Mouse (Mus musculus) common myeloid progenitor, adult 5-6 weeks (primary cell): Measurements from ENCODE around the gene Slc22a4. TPM values are rescaled to one million over a fixed set of nuclear protein-coding genes. Genes with fewer than 3 reads are reported as not detected.
A peak's percentile ranks its signal among the peaks of the same experiment; 100 is the strongest.
"Not testable (repeated sequence)": the region's sequence is repeated elsewhere in the genome, so short reads cannot be mapped to it uniquely, and the experiment has no call there.

Source experiments
- ATAC-seq: replicated peaks from 2 replicates; pipeline ENCODE4 v1.8.0; 2016; ENCODE audit warnings: low read depth, mild to moderate bottlenecking, moderate TSS enrichment, inconsistent platforms; ENCODE audit not compliant: poor library complexity, severe bottlenecking
- total RNA-seq: library from RNA; stranded (forward); fragments of 200-1000, 187-1606 nt; gene quantifications from 2 replicates; pipeline ENCODE4 v1.2.3, GENCODE M21; 2017

The Slc22a4 gene
- total RNA-seq, 1 experiment from 2014 or later: 6.5 TPM

DNA sequence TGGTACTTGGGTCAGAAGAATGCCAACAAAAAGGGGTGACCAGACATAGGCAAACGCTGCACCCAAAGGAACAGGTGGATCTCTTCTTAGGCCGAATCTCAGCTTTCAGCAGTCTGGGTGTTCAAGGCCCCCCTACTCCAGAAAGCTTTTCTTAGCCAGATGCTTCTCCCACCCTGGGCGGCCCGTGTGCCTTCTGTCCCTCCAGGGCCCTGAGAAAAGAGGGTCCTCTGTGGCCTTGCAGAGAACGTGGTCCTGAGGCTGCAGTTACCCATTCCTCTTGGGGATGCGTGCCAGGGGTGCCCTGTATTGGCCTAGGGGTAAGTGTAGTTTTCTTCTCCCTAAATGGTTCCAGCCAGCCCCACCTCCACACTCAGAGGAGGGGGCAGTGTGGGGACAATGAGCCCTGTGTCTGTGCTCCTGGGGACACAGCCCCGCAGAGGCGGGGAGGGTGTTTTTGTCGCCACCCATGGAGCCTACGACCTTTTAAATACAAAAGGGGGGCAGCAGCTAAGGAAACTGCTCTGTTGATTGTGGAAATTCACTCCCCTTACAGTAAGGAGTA lies 30.2 kb upstream of the Slc22a4 start:
- ATAC-seq: no peak

DNA sequence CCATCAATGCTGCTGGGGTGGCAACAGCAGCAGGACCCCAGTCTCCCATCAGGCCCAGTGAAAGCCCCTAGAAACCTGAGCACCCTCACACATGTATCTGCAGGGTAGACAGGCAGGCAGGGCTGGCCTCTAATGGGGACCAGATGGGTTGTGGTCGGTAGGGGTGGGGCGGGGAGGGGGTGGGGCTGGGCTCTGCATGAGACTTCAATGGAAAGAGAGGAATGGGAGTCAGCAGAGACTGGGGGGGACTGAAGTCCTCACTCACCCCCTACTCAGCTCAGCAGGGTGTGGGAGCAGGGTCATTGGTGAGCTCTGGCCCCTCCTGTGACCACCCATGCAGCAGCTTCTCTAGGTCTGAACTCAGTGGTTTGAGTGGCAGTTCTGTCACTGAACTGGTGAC lies 29.5 kb upstream of the Slc22a4 start:
- ATAC-seq: no peak

DNA sequence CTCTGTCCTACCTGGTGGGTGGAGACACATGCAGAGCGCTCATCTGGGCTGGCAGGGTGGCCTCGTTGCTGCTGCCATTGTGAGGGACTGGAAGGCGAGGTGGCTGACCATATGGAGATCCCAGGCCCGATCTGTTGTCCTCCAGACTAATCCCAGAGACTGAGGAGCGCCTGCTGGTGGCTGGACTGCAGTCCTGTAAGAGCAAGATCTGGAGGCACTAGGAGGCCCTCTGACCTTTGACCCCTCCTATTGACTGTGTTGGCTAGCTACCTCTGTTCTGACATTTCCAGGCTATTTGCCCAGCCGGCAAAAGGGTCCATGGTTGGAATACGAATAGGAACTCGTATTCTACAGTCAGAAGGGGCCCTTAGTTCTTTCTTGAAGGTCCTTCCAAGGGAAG lies 28.2 kb upstream of the Slc22a4 start:
- no peak for ATAC-seq

DNA sequence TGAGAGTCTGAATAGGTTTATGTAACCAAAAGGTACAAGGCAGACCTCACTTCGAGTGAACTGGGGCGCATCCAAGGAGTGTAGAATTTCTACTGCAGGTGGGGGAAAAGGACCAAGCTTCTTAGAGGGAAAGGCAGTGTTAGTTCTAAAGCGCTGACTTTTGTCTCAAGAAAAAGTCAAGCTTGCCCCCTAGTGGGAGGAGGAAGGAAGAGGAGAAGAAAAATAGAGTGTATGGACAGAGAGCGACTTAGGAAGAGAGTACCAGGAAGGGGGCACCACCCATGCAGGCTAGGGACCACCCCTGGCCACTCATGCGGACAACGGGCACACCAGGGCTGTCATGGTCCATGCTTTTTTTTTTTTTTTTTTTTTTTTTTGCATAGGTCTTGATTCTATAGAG lies 26.4 kb upstream of the Slc22a4 start:
- peak; percentile 74 for ATAC-seq

DNA sequence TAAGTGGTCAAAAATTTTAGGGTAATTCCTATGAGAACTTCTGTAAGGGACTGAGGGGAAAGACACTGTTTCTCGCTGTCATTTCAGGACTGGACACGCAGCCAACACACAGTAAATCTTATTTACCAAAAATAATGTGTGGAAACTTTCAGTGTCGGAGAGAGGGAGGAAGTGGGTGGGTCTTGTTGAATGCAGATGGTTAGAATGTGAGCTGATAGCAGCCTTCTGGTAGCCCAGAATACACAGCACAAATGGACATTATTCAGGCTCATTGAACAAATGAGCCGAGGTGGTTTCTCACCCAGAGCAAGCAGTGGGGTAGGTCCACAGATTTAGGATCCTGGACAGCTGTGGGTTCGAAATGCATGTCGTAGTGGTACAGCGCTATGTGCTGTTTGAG lies 25.2 kb upstream of the Slc22a4 start:
- ATAC-seq: peak; percentile 79

DNA sequence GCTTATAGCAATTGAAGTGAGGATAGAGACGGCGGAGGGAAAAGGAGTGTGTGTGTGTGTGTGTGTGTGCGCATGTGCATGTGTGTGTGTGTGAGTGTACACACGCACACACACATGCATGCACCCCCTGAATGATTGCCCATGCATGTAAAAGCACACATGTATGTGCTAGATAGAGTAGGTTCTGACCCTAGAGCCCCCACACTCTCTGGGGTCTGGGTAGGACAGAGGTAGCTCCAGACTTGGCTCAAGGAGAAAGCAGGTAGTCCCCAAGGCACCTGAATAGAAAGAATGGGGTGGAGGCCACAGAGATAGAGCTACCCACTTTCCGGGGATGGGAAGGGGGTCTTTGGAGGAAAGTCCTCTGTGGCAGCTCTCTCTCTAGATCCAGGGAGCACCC lies 24.2 kb upstream of the Slc22a4 start:
- ATAC-seq: no peak

DNA sequence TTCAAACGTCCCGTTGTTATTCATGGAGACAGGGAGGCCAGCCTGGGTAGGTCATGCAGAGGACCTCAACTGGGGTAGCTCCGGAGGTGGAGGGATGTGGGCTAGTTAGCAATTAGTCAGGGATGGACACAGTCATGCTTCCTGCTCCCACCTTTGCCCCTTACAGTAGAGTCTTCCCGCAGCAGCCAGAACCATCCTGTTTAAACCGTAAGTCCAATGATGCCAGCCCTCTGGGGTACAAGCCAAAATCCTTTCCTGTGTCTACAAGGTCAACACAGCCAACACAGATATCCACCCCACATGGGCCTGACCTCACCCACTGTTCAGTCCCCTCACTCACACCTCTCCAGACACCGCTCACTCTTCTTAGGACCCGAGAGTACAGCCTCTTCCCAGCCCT lies 23.3 kb upstream of the Slc22a4 start:
- ATAC-seq: no peak

DNA sequence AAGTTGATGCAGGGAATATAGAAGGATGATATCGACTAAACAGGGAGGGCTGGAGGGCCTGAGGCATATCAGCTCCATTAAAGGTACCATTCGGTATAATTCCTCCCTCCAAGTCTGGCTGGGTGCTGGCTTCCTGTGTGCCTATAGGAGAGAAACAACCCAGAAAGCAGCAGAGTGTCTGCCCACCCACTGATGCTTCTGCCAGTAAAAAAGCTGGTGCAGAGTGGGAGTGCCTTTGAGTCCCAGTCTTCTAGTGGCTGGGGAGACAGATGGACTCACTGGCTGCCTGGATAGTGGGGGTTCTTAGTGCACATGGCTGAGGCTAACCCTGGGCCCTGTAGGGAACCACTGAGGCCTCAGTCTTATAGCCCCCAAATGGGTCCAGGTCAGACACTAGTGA lies 22.3 kb upstream of the Slc22a4 start:
- ATAC-seq: no peak

DNA sequence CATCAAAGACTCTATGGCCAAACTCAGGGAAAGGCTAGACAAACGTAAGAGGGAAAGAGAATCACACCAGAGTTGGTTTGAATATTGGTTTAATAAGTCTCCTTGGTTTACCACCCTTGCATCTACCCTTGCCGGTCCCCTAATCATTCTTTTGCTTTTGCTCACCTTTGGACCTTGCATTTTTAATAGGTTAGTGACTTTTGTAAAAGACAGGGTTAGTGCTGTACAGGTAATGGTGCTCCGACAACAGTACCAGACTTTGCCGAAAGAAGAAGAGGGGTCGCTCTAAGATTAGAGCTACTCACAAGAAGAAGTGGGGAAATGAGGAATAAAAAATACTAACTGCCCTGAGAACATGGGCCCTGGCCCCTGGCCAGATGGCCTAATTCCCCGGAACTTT lies 12.8 kb upstream of the Slc22a4 start:
- ATAC-seq: no peak

DNA sequence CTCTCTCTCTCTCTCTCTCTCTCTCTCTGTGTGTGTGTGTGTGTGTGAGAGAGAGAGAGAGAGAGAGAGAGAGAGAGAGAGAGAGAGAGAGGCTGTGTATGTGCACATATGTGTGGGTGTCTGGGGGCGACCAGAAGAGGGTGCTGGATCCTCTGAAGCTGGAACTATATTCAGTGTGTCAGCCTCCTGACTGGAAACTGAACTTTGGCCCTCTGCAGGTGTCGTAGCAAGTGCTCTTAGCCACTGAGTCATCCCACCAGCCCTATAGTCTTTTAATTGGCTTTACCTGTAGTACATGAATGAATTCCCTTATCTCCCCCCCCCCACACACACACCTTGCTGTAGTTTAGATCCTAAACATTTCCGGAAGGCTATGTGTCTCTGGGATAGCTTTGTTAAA lies 5.0 kb upstream of the Slc22a4 start:
- ATAC-seq: not testable (repeated sequence)

DNA sequence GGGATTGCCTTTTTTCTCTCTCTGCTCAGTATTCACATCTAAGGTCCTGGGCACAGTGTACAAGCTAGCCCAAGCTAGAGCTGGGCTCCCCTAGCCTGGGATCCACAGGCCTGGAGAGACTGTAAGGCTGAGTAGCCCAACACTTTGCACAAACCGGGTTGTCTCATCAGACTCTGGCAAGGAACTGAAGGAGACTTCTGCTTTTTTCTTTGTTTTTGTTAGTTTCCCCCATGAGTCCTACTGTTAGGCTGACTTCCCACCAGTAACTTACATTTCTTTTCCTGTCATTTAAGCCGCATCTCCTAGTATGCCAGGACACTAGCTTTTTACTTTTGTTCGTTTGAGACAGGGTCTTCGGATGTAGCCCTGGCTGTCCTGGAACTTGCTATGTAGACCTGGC lies 1.1 kb upstream of the Slc22a4 start:
- ATAC-seq: 0 out of 2 replicates have a peak, but pooled peaks have one; percentile 17

DNA sequence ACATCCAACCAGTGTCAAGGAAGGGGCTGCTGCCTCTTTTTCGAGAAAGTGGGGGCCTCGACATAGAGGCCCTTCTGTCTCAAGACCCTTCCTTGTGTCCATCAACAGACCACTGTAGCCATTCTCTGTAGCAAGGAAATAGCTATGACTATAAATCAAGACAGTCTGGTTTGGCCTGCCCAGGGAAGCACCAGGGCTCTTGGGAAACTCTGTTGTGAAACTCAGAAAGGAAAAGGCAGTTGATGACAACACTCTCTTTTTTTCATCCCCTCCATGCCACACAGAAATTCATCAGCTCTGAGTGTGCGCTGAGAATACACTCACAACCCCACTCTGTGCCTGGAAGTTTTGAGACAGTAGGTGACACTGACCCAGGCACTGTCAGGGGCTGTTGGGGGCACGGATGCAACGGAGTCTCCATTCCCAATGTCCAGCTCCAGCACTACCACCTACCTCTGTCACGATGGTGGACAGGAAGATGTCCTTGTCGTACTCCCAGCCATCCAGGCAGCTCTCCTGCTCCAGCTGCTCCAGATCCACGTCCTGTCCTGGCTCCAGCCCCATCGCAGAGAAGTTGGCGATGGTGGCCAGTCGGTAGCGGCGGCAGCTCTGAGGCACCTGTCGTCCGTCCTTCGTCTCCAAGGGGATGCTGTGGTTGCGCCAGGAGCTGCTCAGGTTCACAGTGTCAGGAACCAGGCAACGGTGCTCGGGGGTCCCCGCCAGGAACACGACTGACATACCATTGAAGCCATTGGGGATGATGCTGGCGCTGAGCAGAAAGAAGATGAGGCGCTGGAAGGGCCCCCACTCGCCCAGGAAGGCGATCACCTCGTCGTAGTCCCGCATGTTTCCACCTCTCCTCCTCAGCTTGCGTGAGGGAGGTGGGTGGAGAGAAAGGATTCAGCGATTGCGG lies 503 bp downstream of the Slc22a4 start:
- ATAC-seq: peak; percentile 23

DNA sequence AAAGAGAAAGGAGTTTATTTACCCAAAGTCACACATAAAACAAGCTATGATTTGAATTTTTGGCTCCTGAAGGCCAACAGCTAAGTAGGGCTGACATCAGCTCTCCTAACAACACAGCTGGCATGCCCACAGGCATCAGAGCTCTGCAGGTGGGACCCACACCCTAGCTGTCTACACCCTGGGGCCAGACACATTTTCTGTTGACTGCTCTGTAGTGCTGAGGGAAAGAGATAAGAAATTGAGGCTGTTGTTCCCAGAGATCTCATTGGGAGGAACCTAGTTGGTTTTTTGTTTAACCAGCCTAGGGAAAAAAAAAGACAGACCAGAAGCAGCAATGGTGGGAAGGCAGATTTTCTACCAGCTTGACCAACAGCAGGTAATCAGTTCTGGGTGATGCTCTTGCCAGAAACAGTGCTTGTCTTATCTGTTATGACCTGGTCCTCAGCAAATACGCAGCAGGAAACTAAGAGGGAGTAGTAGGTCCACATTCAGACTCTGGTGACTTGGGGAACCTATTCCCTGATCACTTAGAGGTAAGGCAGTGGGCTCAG lies 1.3 kb downstream of the Slc22a4 start:
- peak; percentile 36 for ATAC-seq

DNA sequence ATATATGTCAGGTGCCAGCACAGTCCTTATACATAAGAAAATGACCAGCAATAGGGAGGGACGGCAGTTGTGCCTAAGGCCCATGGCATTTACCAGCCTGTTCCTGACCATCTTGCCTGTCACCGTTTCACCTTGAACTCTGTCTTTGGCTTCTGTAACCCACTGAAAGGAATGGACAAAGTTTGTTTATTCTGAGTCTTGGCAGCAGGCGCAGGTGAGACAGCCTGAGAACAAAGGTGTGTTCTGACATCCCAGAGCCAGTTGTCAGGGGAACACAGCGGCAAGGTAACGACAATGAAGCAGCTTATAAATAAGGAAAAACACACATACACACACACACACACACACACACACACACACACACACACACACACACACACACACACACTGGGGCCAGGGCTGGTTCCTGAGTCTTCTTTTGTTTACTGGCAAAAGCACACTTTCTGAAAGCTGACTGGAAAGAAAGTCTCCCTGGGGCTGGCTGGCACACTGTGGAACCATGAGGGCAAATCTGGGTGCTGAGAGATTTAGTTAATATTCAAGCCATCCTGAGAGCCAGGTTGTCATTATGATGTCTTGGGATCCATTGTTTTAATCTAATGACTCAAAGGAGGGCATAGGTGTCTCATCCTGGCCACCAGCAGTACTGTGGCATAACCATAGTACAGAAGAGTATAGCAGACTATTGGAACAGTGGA lies 6.3 kb downstream of the Slc22a4 start:
- no peak for ATAC-seq

DNA sequence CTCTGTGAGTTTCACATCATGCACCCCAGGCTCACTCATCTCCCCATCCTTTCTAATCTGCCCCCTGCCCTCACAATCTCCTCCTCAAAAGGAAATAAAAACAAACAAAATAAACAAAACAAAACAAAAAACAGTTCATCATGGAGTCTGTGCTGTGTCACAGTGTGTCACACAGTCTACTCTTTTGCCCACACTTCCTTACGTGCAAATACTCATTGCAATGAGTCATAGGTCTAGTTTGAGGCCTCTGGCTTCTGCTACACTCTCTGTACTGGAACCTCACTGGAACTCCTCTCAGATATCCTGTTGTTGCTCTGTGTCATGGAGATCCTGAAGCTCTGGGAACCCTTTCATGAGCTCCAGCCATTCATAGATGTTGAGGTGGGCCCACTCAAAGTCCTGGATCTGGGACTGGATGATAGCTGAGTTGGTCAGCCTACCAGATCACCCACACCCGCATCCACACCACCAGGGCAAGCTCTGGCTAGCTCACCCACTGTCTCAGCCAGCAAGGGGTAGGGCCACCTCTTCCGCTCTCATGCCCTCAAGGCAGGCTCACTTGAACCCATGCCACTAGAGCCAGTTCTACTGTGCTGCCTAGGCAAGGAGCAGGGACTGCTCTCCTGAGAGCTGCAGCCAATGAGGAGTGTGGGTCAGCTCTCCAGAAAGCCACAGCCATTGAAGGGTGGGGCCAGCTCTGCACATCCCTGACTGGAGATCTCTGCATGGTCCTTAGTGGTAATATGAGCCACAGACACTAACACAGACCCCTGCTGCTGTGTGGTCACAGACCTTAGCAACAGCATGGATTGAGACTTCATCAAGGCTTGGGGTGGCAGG lies 8.8 kb downstream of the Slc22a4 start:
- ATAC-seq: no peak

DNA sequence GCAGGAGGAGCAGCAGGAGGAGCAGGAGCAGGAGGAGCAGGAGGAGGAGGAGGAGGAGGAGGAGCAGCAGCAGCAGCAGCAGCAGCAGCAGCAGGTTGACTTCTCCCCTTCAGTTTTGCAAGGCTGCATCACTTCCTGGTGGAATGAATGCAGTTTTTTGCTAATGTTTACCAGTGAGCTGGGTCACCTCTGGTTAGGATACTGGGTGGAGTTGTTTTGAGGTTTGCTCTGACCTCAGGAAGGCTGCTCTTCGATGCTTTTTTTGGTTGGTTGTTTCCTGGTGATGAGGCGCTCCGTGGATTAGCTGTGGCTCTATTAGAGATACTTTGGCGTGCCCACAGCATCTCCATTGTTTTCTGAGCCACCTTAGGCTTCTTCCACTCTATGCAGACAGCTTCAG lies 10.3 kb downstream of the Slc22a4 start:
- no peak for ATAC-seq

DNA sequence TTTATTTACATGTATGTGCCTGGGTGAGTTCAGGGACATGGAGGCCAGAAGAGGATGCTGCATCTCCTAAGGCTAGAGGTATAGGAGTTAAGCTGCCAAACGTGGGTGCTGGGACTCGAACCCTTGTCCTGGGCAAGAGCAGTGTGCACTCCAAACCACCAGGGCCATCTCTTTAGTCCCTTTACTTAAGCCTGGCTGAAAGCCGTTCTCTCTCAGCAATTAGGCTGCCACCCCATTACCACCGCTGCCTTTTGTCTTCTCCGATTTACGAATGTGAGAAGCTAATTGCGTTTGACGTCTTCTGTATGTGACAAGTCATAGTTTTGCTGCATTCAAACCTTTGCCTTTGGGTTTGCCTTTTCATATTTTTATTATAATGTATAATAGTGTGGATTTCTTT lies 11.8 kb downstream of the Slc22a4 start:
- no peak for ATAC-seq

DNA sequence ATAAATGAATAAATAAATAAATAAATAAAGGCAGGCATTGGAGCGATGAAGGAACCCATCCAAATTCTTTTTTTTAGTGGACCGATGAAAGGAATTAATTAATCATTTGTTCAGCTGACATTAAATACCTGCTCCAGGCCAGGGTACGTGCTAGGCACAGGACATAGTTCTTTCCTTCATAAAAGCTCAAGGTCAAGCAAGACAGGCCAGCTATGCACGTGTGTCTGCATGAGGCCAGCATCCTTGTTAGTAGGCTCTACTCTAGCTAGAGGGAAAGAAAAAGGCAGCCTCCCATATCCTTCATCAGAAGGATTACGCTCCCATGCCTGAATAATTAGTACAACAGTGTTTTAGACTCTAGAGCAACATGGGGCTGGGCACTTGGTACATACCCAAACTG lies 14.9 kb downstream of the Slc22a4 start:
- no peak for ATAC-seq

DNA sequence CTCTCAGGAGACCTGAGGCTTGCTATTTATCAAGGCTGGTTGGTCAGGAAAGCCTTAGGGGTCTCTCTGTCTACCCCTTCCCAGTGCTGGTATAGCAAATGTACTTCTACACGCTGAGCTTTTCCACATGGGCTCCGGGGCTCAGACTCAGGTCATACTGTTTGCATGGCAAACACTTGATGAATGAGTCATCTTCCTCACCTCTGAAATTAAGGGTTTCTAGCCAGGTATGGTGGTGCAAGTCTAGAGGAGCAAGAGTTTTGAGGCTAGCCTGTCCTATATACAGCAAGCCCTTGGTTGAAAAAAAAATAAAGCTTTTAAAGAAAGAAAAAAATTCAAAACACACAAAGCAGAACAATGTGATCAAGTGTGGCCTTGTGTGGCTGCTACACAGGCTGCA lies 16.6 kb downstream of the Slc22a4 start:
- ATAC-seq: no peak

DNA sequence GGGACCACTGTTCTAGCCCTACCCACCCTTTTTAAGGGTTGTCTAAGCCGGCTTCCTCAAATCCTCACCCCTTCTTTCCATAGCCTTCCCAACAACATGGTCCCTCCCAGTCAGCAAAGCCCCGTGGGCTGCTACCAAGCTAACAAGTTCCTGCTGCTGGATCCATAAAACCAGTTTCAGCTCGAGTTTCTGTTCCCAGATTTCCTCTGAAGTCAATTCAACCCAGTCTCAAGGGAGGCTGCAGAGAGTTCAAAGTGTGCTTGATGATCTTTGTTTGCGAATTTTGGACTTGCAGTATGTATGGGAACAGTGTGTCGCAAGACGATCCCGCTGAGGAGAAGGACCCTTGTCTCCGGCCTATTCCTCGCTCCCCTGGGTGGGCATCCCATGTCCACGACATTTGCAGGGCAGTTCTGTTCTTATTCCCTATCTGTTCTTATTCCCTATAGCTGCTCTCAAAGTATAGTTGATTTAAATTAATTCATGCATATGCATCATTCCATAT lies 19.4 kb downstream of the Slc22a4 start:
- ATAC-seq: no peak
